20 mouse cellular contexts compared by ENCODE assay signal in genomic region chr15:5512546-5512945, GRCm38 (mm10).
"Had no signal": no experiment of that assay in that cellular context is flagged by ENCODE, and none has a peak within 500 bp of the region (broad histone marks: within the 10 kb centered on the region; RNA-seq: fewer than 3 reads in every experiment).

No protein-coding gene starts in this region.

- H3K36me3 ChIP-seq: kidney, embryonic 15.5 days; limb, embryonic 10.5 days; limb, embryonic 13.5 days; liver, embryonic 12.5 days; liver, embryonic 15.5 days; lung, embryonic 15.5 days; midbrain, embryonic 10.5 days; midbrain, embryonic 15.5 days; neural tube, embryonic 13.5 days had no signal

- H3K27me3 ChIP-seq: kidney, embryonic 15.5 days; limb, embryonic 13.5 days; liver, embryonic 12.5 days; liver, embryonic 15.5 days; lung, embryonic 15.5 days; megakaryocyte, embryonic 14.5 days; midbrain, embryonic 15.5 days; neural tube, embryonic 13.5 days had no signal

- H3K9me3 ChIP-seq: kidney, embryonic 15.5 days; limb, embryonic 10.5 days; limb, embryonic 13.5 days; liver, embryonic 12.5 days; liver, embryonic 15.5 days; lung, embryonic 15.5 days; megakaryocyte, embryonic 14.5 days; midbrain, embryonic 10.5 days; midbrain, embryonic 15.5 days; neural tube, embryonic 13.5 days had no signal

- ATAC-seq: liver, embryonic 12.5 days; midbrain, embryonic 15.5 days had no signal

- H3K9ac ChIP-seq: kidney, embryonic 15.5 days; limb, embryonic 13.5 days; liver, embryonic 12.5 days; liver, embryonic 15.5 days; lung, embryonic 15.5 days; midbrain, embryonic 15.5 days; neural tube, embryonic 13.5 days had no signal

- H3K4me1 ChIP-seq: kidney, embryonic 15.5 days; liver, embryonic 15.5 days; lung, embryonic 15.5 days; midbrain, embryonic 15.5 days; neural tube, embryonic 13.5 days had no signal

- H3K4me2 ChIP-seq: kidney, embryonic 15.5 days; limb, embryonic 13.5 days; liver, embryonic 12.5 days; liver, embryonic 15.5 days; lung, embryonic 15.5 days; midbrain, embryonic 15.5 days; neural tube, embryonic 13.5 days had no signal

- DNase-seq: kidney, adult 8-10 months; kidney, postnatal 10 days; kidney, postnatal 36 days; layer of hippocampus, postnatal 36 days; liver; lung, postnatal 10 days; retina, postnatal 1 day had no signal

- H3K4me3 ChIP-seq: kidney, embryonic 15.5 days; left cerebral cortex, adult 2 months; limb, embryonic 10.5 days; limb, embryonic 13.5 days; liver, embryonic 12.5 days; liver, embryonic 15.5 days; lung, embryonic 15.5 days; megakaryocyte, embryonic 14.5 days; midbrain, embryonic 10.5 days; midbrain, embryonic 15.5 days; myocyte; neural tube, embryonic 13.5 days had no signal

- H3K27ac ChIP-seq: kidney, embryonic 15.5 days; left cerebral cortex, adult 2 months; limb, embryonic 10.5 days; limb, embryonic 13.5 days; liver, embryonic 12.5 days; liver, embryonic 15.5 days; lung, embryonic 15.5 days; midbrain, embryonic 10.5 days; midbrain, embryonic 15.5 days; neural tube, embryonic 13.5 days; stomach, postnatal 0 days had no signal
